Mouse (Mus musculus) left cerebral cortex, adult 2 months (tissue): ENCODE data around the gene B4galt4. TPM values are rescaled to one million over a fixed set of nuclear protein-coding genes. Genes with fewer than 3 reads are reported as not detected.
"Not testable (repeated sequence)": the region's sequence is repeated elsewhere in the genome, so short reads cannot be mapped to it uniquely, and the experiment has no call there.

Experiments used
- DNase-seq, 2 experiments: peaks; one replicate each; pipeline ENCODE4 v3.0.0; 2021 to 2022; ENCODE audit warnings: low spot score in 2 of 2, mixed read lengths in 1 of 2; ENCODE audit errors: extremely low spot score in 1 of 2
- H3K27ac ChIP-seq: fragments of 200-600 bp; 2 replicates; pipeline ENCODE4 v1.8.1; 2022
- H3K4me3 ChIP-seq: fragments of 200-600 bp; 2 replicates; pipeline ENCODE4 v1.8.1; 2022
- CTCF ChIP-seq: fragments of 200-600 bp; IDR thresholded peaks from 2 replicates; pipeline ENCODE4 v1.8.1; 2022; ENCODE audit warnings: antibody characterized with exemption, mild to moderate bottlenecking, moderate library complexity
- intact Hi-C: fragments of 180-260 bp; cut with DNase I; formaldehyde crosslinking; loops from one replicate; pipeline ENCODE4 v1.15.1; 2025
- total RNA-seq, 2 experiments: library from RNA; stranded (reverse); gene quantifications; 2 replicates each; pipeline ENCODE4 v1.2.3; 2021

The B4galt4 gene
- total RNA-seq, 2 experiments from 2014 or later, result 21.4 to 23.3 TPM

DNA sequence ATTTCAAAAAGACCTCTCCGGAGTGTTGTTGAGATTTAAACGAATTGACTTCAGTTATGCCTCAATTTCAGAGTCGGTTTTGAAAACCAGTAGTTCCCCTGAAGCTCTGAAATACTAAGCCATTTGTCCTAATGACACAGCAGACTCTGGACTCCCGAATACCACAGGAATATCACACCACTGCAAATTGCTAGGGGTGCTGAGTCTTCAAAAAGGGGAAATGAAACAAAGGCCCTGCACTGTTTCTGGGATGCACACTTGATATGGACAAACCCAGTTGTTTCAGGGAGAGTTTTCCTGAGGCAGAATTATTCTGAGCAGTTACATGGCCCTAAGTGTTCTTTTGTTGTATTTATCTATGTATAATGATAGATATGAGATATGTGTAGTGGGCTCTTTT lies 30.8 kb upstream of the B4galt4 start:
- TF ChIP-seq CTCF, result no peak
- peak in 1 of 2 experiments; percentile 8 for DNase-seq
- peak overlapping the region; percentile 83 for H3K4me3 ChIP-seq
- intact Hi-C loops, result no loop called here
- peak overlapping the region; percentile 15; the same call in 1 of the 2 replicates for H3K27ac ChIP-seq

DNA sequence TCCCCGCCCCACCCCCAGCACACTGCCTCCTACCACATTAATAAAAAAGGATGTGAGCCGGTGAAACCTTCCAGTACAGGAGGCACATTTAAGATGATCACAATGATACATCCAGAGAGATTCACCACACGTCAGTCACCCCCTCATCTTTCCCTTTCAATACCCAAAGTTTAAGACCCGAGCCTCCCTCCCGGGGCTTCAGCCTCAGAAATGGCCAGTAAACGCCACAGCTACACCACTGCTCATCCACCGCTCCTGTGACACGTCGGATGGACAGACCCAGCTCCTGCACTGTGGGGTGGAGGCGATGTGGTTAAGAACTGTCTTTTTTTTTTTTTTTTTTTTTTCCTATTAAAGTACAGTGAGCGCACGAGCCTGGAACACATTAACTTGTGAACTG lies 30.0 kb upstream of the B4galt4 start:
- intact Hi-C loops, result no loop called here
- Histone ChIP-seq H3K27ac (peak overlapping the region; percentile 86), H3K4me3 (peak overlapping the region; percentile 83)
- TF ChIP-seq CTCF, result no peak
- DNase-seq, result peak in 1 of 2 experiments; percentile 9

DNA sequence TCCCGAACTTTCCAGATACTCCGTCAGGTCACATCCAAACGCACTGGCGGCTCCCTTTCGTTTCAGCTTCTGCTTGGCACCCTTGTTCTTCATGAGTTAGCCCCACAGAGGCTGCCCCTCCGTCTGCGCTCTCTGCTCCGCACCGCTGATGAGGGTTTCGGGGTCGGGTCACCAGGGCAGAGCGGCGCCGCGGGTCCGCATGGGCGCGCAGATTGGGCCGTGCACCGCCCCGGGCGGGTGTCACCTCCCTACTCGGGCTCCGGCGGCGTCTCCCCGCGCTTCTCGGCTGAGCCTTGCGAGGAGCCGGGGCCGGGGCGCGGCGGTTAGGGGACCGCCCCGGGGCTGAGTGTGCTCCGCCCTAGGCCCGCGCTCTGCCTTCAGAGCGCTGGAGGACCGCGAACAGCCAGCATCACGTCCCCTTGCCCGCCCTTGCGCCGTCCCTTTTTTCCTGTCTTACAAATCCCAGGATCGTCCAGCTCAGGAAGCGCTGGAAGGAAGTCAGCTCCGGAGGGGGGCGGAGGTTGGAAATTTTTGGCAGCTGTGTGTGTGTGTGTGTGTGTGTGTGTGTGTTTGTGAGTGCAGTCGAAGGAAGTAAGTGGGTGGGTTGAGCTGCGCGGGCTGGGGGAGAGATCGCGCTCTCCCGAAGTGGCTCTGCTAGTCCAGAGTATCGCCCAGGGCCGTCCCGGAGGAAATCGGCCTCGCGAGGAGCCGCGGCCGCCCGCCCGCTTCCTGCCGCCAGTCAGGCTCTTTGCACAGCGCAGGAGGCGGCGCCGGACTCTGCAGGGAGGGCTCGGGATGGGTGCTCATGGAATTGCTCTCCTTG lies 29.3 kb upstream of the B4galt4 start, which contains the start of gene Arhgap31:
Gene Arhgap31, minus strand, starts transcription at position 694 of the 823 bp plus-strand sequence.
- DNase-seq, result peak; percentile 66 to 67
- intact Hi-C loops, result no loop called here
- TF ChIP-seq CTCF, result no peak
- Histone ChIP-seq H3K27ac (peak within 1 kb of the TSS; percentile 86), H3K4me3 (peak within 1 kb of the TSS; percentile 83)

GRCm38 (mm10) chr16:38713404-38714258 lies 28.4 kb upstream of the B4galt4 start:
- TF ChIP-seq CTCF, result no peak
- intact Hi-C loops, result no loop called here
- Histone ChIP-seq H3K4me3 (peak overlapping the region; percentile 83), H3K27ac (peak overlapping the region; percentile 86)
- DNase-seq, result no peak

GRCm38 (mm10) chr16:38714259-38714526 lies 27.9 kb upstream of the B4galt4 start:
- H3K4me3 ChIP-seq, DNase-seq, intact Hi-C loops: not testable (repeated sequence)
- H3K27ac ChIP-seq, result peak overlapping the region; percentile 47; the same call in 1 of the 2 replicates

DNA sequence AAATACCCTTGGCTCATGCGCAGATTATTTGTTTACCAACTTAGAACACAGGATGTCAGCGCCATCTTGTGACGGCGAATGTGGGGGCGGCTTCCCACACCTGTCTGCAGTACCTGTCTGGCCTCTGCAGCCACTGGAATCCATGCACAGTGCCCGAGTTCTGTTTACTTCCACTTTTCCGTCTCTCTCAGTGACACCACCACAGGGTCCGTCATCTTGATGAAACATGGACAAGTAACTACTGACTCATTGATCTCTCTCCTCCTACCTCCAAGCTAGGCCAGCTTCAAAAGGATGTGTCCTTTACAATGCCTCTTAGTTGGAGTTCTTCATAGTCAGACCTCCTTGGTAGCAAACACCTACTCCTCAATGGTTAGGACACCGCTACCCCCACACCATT lies 20.7 kb upstream of the B4galt4 start:
- no peak for TF ChIP-seq CTCF
- no peak for DNase-seq
- Histone ChIP-seq H3K4me3 (no peak overlapping the region), H3K27ac (no peak overlapping the region)
- intact Hi-C loops, result loop anchor here (10.0 kb wide), 1 partner anchor 97 kb away; no protein-coding TSS in a partner anchor

DNA sequence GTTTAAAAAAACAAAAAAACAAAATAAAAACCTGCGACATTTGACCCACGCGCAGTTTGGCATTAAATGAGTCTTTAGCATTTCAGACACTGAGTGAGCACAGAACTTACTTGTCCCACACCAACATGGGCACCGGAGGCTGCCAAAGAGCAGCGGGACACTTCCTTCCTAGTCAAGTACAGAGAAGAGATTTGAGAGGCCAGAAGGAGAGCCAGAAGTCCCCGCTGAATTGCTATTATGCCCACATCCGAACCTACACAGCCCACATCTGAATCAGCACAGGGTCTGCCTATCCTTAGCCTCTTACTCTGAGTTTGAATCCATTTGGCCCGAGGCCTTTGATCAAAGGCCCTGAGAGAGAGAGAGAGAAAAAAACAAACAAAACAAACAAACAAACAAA lies 17.8 kb upstream of the B4galt4 start:
- H3K27ac ChIP-seq, result peak overlapping the region; percentile 75
- intact Hi-C loops, result loop anchor here (10.0 kb wide), 1 partner anchor 99 kb away; no protein-coding TSS in a partner anchor
- DNase-seq, result peak in 1 of 2 experiments; percentile 9
- no peak for TF ChIP-seq CTCF
- H3K4me3 ChIP-seq, result 0 out of 2 replicates have a peak overlapping the region, but pooled peaks have one; percentile 3

DNA sequence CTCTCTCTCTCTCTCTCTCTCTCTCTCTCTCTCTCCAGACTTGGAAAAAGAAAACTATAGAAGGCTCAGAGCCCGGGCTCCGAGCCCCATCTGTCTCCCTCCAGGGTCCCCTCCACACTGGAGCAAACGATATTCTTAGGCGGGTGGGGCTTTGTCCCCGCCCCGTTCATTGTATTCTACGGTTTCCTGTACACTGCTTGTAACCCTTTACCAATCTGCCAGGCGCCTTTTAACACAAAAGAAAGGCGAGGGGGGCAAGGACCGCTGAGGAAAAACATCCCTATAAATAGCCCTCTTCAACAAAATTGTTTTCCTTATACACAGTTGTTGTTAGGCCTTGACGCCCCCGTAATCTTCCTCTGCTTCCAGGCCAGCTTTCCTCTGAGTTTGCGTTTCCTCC lies 17.1 kb upstream of the B4galt4 start:
- TF ChIP-seq CTCF, result no peak
- H3K27ac ChIP-seq, result peak overlapping the region; percentile 24; the same call in 1 of the 2 replicates
- DNase-seq, result peak in 1 of 2 experiments; percentile 6
- no peak overlapping the region for H3K4me3 ChIP-seq
- intact Hi-C loops, result loop anchor here (10.0 kb wide), 1 partner anchor 100 kb away; no protein-coding TSS in a partner anchor

DNA sequence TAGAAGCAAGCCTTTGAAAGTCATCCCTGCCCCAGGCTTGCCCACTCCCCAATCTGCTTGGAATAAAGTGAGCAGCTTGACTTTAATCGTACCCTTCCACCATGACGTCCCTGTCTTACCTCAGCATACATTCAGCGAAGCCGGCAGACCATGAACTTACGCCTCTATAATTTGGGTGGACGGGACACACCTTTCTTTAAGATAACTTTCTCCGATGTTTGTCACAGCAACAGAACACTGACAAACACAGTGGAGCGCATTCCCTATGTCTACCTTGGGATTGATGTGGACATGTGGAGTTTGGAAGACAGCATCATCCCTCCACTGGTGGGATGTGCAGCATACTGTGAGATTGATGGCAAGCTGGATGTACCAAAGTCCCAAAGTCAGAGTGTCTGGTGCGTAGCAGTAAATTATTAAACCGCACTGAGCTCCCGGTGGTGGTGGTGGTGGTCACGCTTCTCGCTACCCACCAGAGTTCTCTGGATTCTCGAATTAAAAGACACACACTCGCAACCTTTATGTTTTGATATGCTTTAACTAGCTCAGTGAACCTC lies 13.4 kb upstream of the B4galt4 start:
- no peak overlapping the region for H3K27ac ChIP-seq

DNA sequence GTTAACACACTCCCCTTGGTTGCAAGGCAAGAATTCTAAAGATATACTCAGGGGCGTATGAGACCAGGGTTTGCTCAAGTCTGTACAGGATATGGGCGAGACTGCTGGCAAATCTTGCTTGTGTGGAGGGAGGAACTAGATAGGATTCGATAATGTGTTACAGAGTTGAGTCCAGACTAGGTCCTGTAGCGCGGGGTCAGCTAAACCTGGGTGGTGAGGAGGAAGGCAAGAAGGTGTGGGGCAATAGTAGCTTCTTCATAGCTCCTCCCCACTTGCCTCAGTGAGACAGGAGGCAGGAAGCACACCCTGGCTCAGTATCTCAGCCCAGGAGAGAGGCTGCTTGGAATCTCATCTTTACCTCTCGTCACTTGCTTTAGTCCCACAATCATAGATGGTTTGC lies 12.9 kb upstream of the B4galt4 start:
- Histone ChIP-seq H3K27ac (no peak overlapping the region), H3K4me3 (no peak overlapping the region)
- intact Hi-C loops, result loop anchor here (1.0 to 10.0 kb wide), 2 partner anchors 104 to 193 kb away; no protein-coding TSS in a partner anchor
- TF ChIP-seq CTCF, result no peak
- DNase-seq, result no peak

More for the DNA sequence above, 13.4 kb upstream of the B4galt4 start:
- intact Hi-C loops, result loop anchor here (1.0 to 10.0 kb wide), 2 partner anchors 104 to 192 kb away; no protein-coding TSS in a partner anchor
- TF ChIP-seq CTCF, result no peak
- no peak overlapping the region for H3K4me3 ChIP-seq
- DNase-seq, result no peak

DNA sequence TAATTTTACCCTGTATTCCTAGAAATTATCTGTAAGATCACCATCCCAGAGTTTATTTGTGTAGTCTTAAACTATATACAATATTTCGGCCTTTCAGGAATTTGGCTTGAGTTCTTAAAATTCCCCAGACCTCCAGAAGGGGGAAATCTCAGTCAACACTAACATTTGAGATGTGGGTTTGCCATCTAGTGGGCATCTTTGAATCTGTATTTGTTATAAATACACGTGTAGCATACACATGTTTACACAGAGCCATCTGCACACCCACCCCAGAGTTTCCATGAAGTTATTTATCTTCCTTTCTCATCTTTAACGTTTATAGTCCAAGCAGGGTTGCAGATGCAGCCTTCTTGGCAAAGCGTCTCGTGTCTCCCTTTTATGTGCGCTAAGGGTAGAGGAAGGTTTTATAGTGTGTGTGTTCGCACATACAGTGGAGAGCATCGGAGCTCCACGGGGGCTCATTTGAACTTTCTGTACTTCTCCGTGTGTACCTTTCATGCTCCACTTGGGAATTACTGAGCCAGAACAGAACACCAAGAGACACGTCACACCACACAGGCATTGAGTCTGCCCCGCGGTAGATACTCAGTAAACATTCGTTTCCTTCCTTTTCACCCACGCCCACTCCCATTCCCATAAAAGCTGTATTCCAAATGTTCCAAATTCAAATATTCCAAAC lies 12.3 kb upstream of the B4galt4 start:
- intact Hi-C loops, result loop anchor here (1.0 to 10.0 kb wide), 3 partner anchors 85 to 193 kb away; no protein-coding TSS in a partner anchor
- DNase-seq, result peak in 1 of 2 experiments; percentile 24
- peak; percentile 90 for TF ChIP-seq CTCF
- Histone ChIP-seq H3K4me3 (peak overlapping the region; percentile 26), H3K27ac (peak overlapping the region; percentile 56)
